Mouse (Mus musculus) right cerebral cortex, postnatal 4 days (tissue): ENCODE data around the gene Nova2.

Experiments
- DNase-seq: peaks from one replicate; pipeline ENCODE4 v3.0.0-alpha.2; 2022

Gene Nova2

DNA sequence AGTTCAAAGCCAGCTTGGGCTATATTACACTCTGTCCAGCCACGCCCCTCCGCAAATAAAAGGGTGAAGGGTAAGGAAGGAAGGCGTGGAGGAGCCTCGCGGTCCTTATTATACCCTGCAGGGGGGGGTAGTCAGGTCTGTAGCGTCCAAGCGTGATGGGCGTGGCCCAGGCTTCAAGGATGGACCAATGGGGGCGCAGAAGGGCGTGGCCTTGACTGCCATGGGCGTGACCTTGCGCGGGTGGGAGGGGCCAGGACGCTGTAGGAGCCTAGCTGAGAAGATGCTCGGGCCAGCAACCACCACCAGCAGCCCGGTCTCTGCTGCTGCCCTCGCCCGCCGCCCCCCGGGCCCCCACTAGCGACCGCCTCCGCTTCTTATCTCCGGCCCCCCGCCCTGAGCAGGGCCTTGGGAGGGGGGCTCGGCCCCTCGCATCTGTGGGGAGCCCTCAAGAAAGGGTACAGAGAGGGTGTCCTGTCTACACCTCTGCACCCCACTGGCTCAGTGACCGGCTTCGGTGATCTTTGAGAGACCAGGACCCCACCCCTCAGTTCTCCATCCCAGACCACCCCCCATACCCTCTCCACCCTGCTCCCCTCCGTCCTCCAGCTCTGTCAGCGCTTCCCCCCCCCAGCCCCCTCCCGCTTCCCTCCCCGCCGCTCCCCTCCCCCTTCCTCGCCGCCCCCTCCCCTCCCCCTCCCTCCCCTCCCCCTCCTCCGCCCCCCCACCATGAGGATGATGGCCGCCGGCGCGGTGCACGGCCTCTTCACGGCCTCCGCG, at the start of gene Nova2:
Nova2 (plus strand) TSS at position 727 of the 777 bp plus-strand sequence.
- DNase-seq, result peak; percentile 97

DNA sequence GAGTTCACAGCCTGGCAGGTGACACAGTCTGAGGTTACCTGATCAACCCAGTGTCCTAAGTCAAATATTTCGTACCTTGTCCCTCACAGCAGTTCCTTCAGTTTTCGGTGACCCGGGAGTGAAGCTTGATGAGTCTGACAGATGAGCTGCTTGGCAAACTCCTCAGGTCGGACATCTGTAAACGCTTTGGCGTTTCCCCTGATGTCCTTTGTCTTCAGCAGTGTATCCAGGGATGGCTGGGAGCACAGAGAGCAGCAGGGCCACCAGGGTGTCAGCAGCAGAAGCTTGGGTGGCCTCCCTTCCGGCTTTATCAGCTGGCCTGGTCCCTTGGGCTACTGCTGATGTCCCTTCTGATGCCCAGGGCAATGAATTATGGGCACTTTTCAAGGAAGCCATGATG, 47.0 kb upstream of the Nova2 start:
- DNase-seq, result no peak

DNA sequence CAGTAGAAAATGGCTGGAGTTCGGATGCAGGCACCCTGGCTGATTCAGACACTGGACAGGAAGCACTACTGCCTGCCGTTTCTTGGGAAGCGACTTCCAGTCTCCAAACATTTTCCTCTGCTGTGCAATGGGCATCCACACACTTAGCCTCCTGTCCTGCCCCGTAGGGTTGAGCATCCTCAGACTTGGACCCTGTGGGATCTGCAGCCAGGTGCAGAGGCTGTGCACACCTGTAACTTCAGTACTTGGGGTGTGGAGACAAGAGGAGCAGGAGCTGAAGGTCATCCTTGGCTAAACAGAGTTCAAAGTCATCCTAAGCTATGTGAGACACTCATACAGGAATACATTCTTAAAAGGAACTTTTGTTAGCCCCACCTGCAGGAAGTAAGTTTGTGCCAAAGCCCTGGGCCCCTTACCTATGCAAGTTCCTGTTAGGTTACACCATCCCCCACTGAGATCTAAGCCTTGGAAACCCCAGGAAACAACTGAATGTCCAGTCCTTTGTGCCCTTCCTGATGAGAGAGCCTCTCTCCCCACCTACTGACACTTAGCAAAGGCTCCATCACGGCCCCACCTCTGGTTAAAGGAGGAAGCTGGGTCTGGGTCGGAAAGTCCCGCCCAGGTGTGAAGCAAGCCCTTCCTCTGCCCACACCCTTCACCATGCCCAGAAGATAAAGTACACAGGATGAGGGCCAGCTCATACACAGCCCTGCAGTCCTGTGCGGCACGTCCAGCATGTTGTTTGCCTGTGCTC, 41.5 kb upstream of the Nova2 start:
- no peak for DNase-seq

DNA sequence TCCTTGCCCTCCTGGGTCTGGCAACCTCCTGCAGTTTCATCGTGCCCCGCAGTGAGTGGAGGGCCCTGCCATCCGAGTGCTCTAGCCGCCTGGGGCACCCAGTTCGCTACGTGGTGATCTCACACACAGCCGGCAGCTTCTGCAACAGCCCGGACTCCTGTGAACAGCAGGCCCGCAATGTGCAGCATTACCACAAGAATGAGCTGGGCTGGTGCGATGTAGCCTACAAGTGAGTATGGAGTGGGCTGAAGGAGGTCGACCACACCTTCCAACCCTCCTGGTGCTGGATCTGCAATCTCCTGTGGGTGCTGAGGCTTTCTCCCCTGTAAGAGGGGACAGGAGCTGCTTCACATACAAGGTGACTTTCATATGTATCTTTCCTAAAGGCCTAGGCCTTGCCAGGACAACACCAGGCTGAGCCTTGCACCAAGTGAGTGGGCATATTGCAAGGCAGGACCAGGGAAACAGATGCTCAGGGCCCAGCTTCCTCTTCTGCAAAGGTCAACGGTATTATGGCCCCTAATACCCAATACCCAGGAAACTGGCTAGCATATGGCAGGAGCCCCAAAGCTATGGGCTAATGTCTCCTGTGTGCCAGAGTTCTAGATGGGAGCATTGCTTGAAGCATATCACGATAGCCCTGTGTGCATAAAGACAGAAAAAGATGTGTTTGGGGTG, 40.8 kb upstream of the Nova2 start:
- DNase-seq, result no peak

DNA sequence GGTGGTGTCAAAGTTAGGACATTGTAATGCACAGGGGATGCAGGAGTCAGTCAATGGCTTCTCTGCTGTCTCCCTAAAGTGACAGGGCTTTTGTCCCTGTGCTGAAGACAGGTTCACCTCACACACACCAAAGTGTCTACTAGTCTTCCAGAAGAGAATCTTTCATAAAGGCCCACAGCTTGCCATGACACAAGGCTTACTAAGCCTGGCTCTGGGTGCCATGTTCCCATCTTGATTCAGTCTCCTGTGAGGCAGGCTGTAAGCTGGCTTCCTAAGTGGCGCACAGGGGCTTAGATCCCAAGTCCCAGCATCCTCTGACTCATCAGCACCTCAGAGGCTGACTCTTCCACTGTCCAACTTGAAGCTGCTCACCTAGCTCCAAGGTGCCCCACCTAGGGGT, 38.7 kb upstream of the Nova2 start:
- no peak for DNase-seq

DNA sequence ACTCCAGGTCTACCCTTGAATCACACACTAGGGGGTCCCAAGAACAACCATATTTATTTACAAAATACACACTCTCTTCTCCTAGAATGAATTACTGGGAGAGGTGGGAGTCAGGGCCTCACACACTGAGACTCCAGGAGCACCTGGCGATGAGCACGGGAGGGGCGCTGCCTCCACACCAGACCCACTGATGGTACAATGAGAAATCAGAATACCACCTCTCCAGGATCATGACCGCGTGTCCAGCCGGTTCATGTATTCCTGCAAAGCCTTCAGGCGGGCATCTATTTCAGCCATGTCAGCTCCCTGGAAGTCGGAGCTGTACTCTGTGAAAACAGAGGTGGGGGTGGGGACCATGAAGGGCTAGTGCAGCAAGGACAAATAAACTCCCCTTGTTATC, 34.8 kb upstream of the Nova2 start:
- no peak for DNase-seq

DNA sequence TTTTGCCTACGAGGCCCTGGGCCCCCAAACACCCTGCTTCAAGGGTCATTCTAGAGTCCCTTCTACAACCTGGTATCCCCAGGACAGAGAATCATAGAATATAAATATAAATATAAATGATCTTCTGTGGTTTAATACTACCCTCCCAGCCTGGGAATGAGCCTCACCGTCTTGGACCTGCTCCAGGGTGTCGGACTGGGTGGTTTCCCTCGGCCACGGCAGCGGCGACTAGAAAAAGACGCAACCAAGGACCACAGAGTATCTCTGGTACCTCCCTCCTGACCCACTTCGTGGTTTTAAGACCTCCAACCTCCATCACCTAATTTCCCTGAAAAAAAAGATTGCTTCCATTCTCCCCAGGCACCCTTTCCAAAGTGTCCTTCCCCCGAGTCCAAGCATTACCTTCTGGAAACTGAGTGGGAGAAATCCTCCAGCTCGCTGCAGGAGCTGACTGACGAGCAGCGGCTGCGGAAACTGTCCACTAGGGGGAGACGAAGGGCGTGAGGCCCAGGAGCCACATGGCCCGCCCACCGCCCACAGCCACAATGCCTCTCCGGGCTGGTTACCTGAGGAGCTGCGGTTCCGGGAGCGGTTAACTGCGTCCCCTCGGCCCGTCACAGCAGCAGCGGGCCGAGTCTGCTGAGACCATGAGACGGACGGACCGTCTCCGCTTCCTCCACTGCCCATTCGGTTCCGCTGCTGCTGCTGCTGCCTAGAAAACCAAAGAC, 33.7 kb upstream of the Nova2 start:
- peak; percentile 92 for DNase-seq

DNA sequence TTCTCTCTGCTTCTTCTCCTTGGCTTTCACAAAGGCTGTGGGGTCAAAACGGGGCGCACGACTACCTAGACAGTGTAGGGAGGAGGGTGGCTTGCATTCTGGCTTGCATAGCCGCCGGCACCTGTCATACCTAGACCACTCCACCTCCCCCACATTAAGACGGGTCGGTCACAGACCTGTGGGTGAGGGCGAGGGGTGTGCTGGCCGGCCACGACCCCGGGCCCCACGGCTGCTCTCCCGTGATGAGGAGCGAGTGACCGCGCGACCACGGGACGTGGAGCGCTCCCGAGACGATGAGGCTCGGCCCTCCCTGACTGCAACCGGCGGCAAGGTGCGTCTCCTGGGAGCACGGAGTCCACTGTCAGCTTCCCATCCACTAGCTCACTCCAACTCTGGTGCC, 32.7 kb upstream of the Nova2 start:
- DNase-seq, result no peak

DNA sequence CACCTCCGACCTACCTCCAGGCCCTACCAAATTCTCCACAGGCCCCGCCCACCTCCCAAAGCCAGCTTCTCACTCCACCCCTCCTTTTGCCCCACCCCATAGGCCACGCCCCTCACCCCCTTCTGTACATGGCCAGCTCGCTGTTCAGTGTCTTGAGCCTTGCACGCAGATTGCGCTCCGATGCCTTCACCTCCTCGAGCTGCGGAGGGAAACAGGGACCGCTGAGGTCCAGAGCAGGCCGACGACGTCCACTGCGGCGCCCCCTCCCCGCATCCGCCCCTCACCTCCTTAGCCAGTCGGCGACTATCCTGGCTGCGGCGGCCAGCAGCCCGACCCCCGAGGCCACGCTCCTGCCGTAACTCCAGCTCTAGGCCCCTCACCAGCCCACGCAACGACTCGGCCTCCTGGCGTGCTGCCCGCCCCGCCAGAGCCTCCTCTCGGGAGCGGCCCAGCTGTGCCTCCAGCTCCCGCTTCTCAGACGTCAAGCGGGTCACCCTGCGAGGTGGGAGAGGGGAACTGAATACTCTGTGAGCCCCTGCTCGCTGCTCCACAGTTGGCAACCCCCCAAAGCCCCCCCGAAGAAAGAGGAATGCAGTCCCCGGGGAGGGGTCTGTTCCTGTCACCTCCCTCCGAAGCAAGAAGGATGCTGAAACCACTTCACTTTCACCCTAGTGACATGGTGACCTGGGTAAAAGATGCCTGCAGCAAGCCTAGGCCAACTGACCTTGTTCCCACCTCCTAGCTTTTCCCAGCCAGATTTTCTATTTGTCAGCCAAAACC, 31.8 kb upstream of the Nova2 start:
- DNase-seq, result peak; percentile 65

DNA sequence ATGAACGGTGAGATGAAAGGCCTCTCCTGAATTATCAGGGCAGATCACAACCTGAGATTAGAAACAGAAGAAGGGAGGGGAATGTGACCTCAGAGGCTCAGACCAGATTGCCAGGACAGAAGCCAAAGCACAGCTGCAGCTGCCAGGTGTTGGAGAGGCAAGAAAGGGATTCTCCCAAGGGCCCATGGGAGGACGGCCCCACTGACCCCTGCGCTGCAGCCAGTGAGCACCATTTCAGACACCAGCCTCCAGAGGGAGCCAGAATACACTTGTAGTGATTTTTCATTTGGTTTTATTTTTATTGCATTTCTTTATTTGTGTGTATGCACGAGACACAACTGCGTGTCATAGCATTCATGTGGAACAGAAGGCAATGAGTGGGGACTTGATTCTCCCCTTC, 29.2 kb upstream of the Nova2 start:
- DNase-seq, result peak; percentile 57

DNA sequence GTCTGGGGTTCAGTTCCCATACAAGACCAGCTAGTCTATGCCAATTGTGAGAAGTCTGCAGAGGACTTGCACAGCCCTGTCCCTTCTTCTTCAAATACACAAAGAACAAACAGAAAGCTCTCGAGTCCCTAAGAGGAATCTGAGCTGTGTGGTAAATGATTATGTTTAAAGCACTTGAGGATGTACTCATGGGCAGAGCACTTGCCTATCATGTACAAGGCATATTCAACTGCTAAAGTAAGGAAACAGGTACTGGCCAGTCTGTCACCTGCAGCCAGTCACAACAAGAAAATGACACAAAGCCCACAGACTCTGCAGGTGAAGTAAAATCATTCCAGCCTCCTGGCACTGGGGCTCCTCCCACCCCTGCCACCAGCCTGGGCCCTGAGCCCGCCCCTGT, 25.2 kb upstream of the Nova2 start:
- DNase-seq, result no peak

DNA sequence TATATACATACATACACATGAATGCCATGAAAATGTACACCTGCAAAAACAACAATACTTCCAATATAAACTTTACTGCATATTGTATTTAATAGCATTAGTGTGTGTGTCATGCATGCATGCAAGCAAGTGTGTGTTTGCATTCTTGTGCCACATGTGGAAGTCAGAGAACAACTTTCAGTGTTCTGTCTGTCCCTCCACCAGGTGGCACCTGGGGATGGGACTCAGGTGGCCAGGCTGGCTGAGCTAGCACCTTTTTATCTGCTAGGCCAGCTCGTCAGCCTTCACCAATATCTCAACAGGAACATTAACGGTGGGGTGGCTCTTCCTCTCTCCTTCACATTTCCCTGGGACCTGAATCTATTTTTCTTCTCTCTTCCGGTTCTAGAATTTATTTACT, 23.2 kb upstream of the Nova2 start:
- no peak for DNase-seq

DNA sequence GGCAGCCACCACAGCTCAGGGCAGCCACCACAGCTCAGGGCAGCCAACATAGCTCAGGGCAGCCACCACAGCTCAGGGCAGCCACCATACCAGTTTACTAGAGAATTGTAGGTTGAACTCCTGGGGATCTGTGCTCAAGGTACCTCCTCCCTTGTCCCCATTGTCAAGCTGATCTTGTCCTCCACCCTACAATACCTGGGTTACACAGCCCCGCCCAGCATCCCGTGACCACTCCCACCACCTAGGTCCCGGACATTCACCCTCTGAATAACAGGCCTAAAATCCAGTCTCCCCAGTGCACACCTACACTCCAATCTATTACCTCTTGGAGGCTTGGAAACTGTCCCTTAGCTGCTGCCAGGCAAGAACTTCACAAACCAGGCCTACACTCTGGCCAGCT, 20.7 kb upstream of the Nova2 start:
- no peak for DNase-seq

DNA sequence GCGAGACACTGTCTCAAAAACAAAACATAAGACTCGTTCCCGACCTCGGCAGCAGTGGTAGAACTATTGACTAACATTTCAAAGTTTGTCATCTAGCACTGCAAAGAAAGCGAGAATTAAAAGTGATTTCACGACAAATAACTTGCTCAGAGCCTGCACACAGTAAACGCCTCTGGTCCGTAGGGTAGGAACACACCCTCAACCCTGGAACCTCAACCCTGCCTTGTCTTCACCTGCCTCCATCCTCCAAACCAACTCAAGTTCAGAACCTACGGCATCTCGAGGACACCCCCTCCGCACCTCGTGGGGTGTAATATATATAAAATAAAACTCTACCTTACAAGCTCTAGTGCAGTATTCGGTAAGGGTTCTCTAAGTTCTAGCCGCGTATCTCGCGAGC, 15.9 kb upstream of the Nova2 start:
- DNase-seq, result no peak

DNA sequence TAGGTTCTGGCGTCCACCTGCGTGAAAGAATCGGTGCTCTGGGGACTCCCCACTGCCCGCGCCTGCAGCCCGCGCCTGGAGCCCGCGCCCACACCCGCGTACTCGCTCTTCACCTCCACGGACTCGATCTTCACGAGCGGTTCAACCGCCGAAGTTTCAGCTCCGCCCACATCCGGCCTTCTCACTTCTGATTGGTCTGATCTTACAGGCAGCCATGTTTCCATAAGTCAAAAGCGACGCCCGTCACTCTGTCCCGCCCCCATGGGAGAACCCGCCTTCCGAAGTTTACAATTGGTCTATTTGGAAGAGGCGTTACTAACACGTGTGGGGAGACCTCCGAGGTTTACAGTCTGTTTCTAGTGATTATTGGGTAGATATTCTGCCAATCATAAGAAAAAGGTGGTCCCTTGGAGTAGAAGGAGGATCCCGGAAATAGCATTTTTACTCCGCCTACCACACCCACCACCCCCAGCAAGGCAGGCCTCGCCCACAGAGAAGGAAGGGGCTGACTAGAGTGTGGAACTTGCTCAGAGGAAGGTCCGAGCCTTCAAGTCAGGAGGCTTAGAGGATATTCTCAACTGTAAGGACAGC, 15.4 kb upstream of the Nova2 start, which contains the start of gene Ccdc61:
Ccdc61 (minus strand) TSS at position 175 of the 591 bp plus-strand sequence.
- DNase-seq, result peak; percentile 92

DNA sequence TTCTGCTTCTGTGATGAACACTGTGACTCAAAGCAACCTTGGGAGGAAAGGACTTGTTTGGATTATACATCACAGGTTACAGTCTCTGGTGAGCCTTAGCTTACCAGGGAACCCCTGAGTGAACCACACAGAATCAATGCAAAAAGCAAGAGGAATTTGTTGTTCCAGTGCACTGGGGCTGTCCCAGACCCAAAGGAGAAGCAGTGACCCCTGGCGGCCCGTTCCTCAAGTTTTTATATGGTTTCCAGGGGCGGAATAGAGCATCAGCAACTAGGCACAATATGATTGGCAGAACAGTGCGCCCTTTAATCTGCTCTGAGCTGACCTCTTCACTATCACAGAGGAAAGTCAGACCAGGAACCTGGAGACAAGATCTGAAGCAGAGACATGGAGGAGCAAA, 9.4 kb upstream of the Nova2 start:
- DNase-seq, result no peak

DNA sequence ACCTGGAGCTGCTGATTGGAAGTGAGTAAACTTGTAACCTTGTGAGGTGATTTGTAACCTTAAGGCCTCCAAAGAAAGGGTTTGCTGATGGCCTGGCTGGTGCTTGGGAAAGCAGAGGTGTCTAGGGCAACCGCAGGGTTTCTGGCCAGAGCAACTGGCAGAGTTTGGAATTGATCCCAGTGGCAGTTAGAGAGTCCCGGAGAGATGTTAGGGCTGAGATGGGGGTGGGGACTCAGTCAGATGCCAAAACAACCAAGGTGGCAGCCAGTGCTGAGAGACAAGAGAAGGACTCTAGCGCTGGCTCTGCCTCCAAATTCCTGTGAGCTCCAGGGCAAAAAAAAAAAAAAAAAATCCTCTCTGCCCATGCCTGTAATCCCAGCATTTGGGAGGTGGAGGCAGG, 7.8 kb upstream of the Nova2 start:
- DNase-seq, result no peak

DNA sequence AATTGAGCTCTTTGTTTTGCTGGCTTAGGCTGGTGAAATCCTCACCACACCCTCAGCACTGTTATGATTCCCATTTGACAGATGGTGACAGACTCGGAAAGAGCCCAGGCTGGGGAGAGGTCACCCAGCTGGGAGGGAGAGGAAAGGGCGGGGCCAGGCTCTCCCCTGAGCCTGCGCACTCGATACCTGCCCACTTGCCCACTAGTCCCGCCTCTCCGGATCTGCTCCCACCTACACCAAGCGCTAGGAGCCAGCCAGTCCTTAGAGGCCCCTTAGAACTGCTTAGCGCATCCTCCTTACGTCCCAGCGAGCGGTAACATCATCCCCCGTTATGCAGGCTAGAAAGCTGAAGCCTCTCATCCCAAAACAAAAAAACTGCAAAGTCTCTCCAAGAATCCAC, 4.6 kb upstream of the Nova2 start:
- peak; percentile 46 for DNase-seq

DNA sequence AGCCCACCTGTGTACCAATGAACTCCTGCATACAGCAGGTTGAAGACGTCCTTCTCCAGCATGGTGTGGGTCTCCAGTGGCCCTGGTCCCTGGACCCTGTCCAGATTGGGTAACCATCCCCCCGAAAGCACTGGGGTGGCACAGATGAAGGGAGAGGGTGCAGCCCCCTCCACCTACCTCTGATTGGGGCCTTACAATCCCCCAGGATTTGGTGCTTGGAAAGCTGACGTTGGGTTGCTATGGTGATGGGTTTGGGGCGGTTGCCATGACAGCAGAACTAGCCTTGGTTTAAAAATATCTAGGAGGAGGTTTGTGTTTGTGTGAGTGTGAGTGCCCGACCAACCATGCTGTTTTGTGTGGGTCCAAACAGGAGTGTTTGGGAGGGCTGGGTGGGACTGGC, 2.9 kb upstream of the Nova2 start:
- DNase-seq, result peak; percentile 78

DNA sequence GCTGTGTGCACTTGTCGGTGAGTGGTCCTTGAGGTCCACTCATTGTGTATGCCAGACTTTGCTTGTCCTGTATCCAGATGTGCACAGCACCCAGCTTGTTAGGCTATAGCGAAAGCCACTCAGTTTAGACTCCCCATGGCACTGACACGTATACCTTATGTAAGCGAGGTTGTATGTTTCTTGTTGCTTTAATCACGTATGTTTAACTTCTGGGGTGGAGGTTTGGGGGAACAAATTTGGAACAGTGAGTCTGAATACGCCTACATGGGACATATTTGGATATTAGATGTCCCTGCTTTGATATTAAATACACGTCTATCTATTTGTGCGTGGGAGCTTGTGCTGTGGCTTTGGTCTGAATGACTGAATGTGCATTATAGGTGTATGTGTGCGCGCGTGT, 2.4 kb upstream of the Nova2 start:
- no peak for DNase-seq

DNA sequence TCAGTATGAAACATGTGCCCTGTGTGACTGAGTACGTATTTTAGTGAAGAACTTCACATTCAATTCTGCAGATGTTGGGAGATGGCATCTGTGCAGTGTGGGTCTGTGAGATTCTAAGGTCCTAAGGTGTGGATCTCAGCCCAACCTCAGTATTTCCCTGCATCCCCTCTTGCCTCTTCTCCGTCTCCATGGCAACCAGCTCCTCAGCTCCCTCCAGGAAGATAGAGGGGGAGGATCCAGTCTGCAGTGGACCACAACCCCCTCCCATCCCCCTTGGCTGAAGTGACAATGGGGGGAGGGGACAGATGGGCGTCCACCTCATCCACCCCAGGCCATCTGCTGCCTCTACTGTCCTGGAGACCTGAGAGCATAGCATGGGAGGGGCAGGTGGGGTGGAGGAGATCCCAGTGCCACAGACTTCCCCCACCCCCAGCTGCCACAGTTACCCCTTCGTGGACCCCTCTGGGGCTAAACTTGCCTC, 1.9 kb upstream of the Nova2 start:
- DNase-seq, result peak; percentile 43

DNA sequence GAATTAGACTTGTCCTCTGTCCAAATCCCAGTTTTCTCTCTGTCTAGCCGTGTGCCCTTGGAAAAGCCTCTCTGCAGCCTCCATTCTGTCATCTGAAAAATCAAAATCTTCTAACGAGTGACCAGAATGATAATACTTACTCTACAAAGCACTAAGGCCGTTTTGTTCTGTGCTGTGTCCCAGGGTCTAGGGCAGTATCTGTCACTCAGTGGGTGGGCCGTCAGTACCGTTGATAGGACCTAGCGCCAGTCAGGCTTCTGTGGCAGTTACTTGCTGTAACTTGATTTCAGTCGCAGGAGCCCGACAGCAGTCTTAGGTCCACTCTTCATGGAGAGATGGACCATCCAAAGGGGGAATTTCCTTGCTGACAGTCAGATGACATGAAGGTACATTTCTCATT, 1.4 kb upstream of the Nova2 start:
- DNase-seq, result peak; percentile 32
